Mouse (Mus musculus) liver, postnatal 0 days (tissue): Measurements from ENCODE around the gene Nr2f1. TPM values are rescaled to one million over a fixed set of nuclear protein-coding genes. Genes with fewer than 3 reads are reported as not detected.

Source experiments
- ATAC-seq: fragments of 200-750 bp; cut with Nextera tagmentation; 2 replicates; pipeline ENCODE4 v1.8.0; 2017; ENCODE audit warnings: mild to moderate bottlenecking, moderate library complexity
- DNase-seq: peaks from one replicate; pipeline ENCODE4 v3.0.0-alpha.2; 2016
- H3K27ac ChIP-seq: fragments of 300-500 bp; sonication (generic); 2 replicates; pipeline ENCODE4 v1.5.1; 2014; ENCODE audit warnings: antibody characterized with exemption, moderate library complexity, mild to moderate bottlenecking, low read depth
- H3K27me3 ChIP-seq: fragments of 300-500 bp; sonication (generic); 2 replicates; pipeline ENCODE4 v1.6.1; 2014; ENCODE audit warnings: low read length, control low read depth, mixed read lengths; ENCODE audit not compliant: insufficient read depth
- H3K36me3 ChIP-seq: fragments of 300-500 bp; sonication (generic); replicated peaks from 2 replicates; pipeline ENCODE4 v1.6.1; 2014; ENCODE audit warnings: mild to moderate bottlenecking, control low read depth, low read length, moderate library complexity, mixed read lengths; ENCODE audit not compliant: insufficient read depth
- H3K4me1 ChIP-seq: fragments of 300-500 bp; sonication (generic); 2 replicates; pipeline ENCODE4 v1.6.1; 2014; ENCODE audit warnings: antibody characterized with exemption, mild to moderate bottlenecking, control low read depth; ENCODE audit not compliant: insufficient read depth
- H3K4me2 ChIP-seq: fragments of 300-500 bp; sonication (generic); 2 replicates; pipeline ENCODE4 v1.6.1; 2014; ENCODE audit warnings: low read depth, mild to moderate bottlenecking, low read length, moderate library complexity, mixed read lengths
- H3K4me3 ChIP-seq: fragments of 300-500 bp; sonication (generic); 2 replicates; pipeline ENCODE4 v1.5.1; 2014; ENCODE audit warnings: low read depth, low read length
- H3K9ac ChIP-seq: fragments of 300-500 bp; sonication (generic); replicated peaks from 2 replicates; pipeline ENCODE4 v1.6.1; 2014; ENCODE audit warnings: mild to moderate bottlenecking, moderate library complexity
- H3K9me3 ChIP-seq: fragments of 300-500 bp; sonication (generic); 2 replicates; pipeline ENCODE4 v1.6.1; 2016; ENCODE audit warnings: mild to moderate bottlenecking, control low read depth, low read length, mixed read lengths
- CTCF ChIP-seq: sonication (generic); IDR thresholded peaks from 2 replicates; pipeline ENCODE4 v1.5.1; 2016; ENCODE audit warnings: antibody characterized with exemption, low read depth
- EP300 ChIP-seq: IDR thresholded peaks from 2 replicates; pipeline ENCODE4 v1.6.1; 2016; ENCODE audit warnings: antibody characterized with exemption, low read depth, mild to moderate bottlenecking
- WGBS: fragments of 180-500 bp; shearing (Covaris S2); extraction: QIAGEN DNeasy Blood & Tissue Kit; methylation state at CpG from one replicate; pipeline ENCODE4 v1.1.7; 2014; ENCODE audit not compliant: insufficient replicate concordance; 5-methylcytosine and 5-hydroxymethylcytosine counted together
- polyA plus RNA-seq: library from polyadenylated mRNA; unstranded; fragments of >200 nt; fragmentation: Nextera tagmentation; extraction: Ambion mirVana; gene quantifications from 2 replicates; pipeline ENCODE4 v1.2.1, GENCODE M21; 2015

Nr2f1 gene
- polyA plus RNA-seq, 1 experiment from 2014 or later: 0.52 TPM

DNA sequence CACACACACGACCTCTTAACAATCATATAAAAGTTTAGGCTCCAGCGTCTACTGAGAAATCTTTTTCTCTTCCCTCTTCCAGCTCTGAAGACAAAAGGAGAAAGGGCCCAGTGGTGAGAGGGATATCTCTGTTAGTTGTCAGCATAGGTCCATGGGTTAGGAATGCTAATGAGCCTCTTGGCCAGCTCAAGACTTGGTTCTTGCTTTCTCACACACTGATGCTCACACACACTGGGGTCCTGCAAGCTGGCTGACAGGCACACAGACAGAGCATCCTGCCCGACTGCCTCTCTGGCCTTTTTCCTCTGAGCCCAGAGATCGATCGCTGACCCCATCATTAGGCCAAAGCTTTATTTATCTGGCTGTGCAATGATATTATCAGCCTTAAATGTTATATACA, 15.6 kb downstream of the Nr2f1 start:
- Histone ChIP-seq H3K27me3 (peaks cover 92% of the 10 kb centered on the region), H3K4me1 (peaks cover 5% of the 10 kb centered on the region; the same call in 1 of the 2 replicates), H3K4me3 (no peak overlapping the region), H3K4me2 (no peak overlapping the region), H3K9me3 (no peaks in the 10 kb centered on the region), H3K9ac (no peak overlapping the region), H3K27ac (no peak overlapping the region), H3K36me3 (no peaks in the 10 kb centered on the region)
- no peak for ATAC-seq
- TF ChIP-seq EP300 (no peak), CTCF (no peak)
- DNase-seq: no peak
- WGBS: 9% methylated on average over 5 of the region's 5 CpGs

DNA sequence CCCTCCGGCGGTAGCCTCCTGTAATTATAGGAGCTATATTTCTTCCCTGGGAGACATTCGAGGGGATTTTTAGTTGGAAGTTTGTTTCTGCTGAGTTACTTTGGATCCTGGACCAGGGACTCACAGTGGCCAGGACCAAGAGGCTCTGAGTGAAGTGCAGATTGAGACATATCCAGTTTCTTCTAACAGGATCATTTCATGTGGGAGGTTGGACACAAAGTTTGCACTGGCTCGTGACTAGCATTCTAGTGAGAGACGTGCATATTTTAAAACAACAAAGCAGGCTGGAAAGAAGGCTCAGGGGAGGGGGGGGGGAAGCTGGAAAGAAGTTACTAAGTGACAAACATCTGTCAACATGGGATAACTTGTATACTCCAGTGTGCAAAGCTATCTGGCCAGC, 16.6 kb downstream of the Nr2f1 start:
- Histone ChIP-seq H3K9ac (no peak overlapping the region), H3K9me3 (no peaks in the 10 kb centered on the region), H3K4me2 (no peak overlapping the region), H3K27ac (no peak overlapping the region), H3K4me3 (no peak overlapping the region), H3K27me3 (peaks cover 93% of the 10 kb centered on the region), H3K4me1 (peaks cover 5% of the 10 kb centered on the region; the same call in 1 of the 2 replicates), H3K36me3 (no peaks in the 10 kb centered on the region)
- no peak for TF ChIP-seq CTCF
- TF ChIP-seq EP300: no peak
- no peak for ATAC-seq
- no peak for DNase-seq
- 5% methylated on average over 5 of the region's 5 CpGs for WGBS

DNA sequence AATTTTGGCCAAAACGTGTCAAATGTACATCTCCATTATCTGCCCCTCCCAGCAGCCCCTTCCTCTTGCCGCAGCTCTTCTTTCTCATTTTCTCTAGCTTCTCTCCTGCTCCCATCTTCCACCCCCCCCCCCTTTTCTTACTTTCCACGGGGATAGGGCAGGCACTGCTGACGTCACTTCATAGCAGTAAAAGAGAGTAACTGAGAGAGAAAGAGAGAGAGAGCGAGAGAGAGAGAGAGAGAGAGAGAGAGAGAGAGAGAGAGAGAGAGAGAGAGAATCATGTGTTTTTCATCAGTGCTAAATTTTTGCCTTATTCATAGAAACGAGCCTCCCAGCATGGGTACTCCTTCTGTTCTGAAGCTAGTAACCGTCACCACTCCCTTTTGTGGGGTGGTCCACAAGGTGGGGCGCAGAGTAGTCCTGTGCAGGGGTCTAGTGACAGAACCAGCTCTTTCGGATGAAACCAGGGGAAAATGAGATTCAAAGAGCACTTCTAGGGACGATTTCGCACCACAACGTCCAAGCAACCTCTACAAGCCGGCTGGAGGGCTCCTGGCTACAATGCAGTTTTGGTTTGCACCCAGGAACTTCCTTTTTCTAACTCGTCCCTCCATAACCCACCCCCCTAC, 17.5 kb downstream of the Nr2f1 start:
- Histone ChIP-seq H3K9ac (no peak overlapping the region), H3K9me3 (no peaks in the 10 kb centered on the region), H3K4me3 (no peak overlapping the region), H3K4me1 (peaks cover 5% of the 10 kb centered on the region; the same call in 1 of the 2 replicates), H3K27me3 (peaks cover 89% of the 10 kb centered on the region), H3K27ac (no peak overlapping the region), H3K36me3 (no peaks in the 10 kb centered on the region), H3K4me2 (no peak overlapping the region)
- ATAC-seq (no peak), DNase-seq (no peak)
- TF ChIP-seq EP300: no peak
- TF ChIP-seq CTCF: no peak
- WGBS: 5% methylated on average over 14 of the region's 14 CpGs

- peak overlapping the region; percentile 57 for H3K4me2 ChIP-seq
- H3K9me3 ChIP-seq: no peaks in the 10 kb centered on the region
- no peak overlapping the region for H3K9ac ChIP-seq
- no peak overlapping the region for H3K27ac ChIP-seq
- H3K27me3 ChIP-seq: peaks cover 88% of the 10 kb centered on the region
- H3K4me1 ChIP-seq: peaks cover 5% of the 10 kb centered on the region; the same call in 1 of the 2 replicates
- H3K36me3 ChIP-seq: no peaks in the 10 kb centered on the region
- TF ChIP-seq CTCF (no peak), EP300 (no peak)
- WGBS: 1% methylated on average over 44 of the region's 44 CpGs
- ATAC-seq (no peak), DNase-seq (no peak)
- peak overlapping the region; percentile 25; the same call in 1 of the 2 replicates for H3K4me3 ChIP-seq
Measured at GRCm38 (mm10) chr13:78181071-78181929, 18.3 kb downstream of the Nr2f1 start.

- peaks cover 85% of the 10 kb centered on the region for H3K27me3 ChIP-seq
- H3K36me3 ChIP-seq: no peaks in the 10 kb centered on the region
- H3K27ac ChIP-seq: no peak overlapping the region
- no peak overlapping the region for H3K4me2 ChIP-seq
- TF ChIP-seq CTCF (no peak), EP300 (no peak)
- no peak overlapping the region for H3K9ac ChIP-seq
- no peak for DNase-seq
- no peak for ATAC-seq
- peaks cover 5% of the 10 kb centered on the region; the same call in 1 of the 2 replicates for H3K4me1 ChIP-seq
- WGBS: 24% methylated on average over 3 of the region's 3 CpGs
- no peak overlapping the region for H3K4me3 ChIP-seq
- no peaks in the 10 kb centered on the region for H3K9me3 ChIP-seq
Measured at GRCm38 (mm10) chr13:78180261-78180660, 19.3 kb downstream of the Nr2f1 start.
